Mouse (Mus musculus) stomach, embryonic 15.5 days (tissue): ENCODE data around the gene Commd1. TPM values are rescaled to one million over a fixed set of nuclear protein-coding genes. Genes with fewer than 3 reads are reported as not detected.

Experiments
- ATAC-seq: fragments of 200-750 bp; cut with Nextera tagmentation; 2 replicates; pipeline ENCODE4 v1.8.0; 2017; ENCODE audit warnings: low read depth, moderate number of reproducible peaks, moderate TSS enrichment; ENCODE audit not compliant: insufficient read depth, low FRiP score
- H3K27ac ChIP-seq: fragments of 300-500 bp; sonication (generic); 2 replicates; pipeline ENCODE4 v1.5.1; 2015; ENCODE audit warnings: mild to moderate bottlenecking, inconsistent platforms
- H3K27me3 ChIP-seq: fragments of 300-500 bp; sonication (generic); replicated peaks from 2 replicates; pipeline ENCODE4 v1.6.1; 2015; ENCODE audit warnings: inconsistent platforms
- H3K36me3 ChIP-seq: fragments of 300-500 bp; sonication (generic); 2 replicates; pipeline ENCODE4 v1.6.1; 2015; ENCODE audit warnings: inconsistent platforms
- H3K4me1 ChIP-seq: fragments of 300-500 bp; sonication (generic); 2 replicates; pipeline ENCODE4 v1.6.1; 2015; ENCODE audit warnings: inconsistent platforms
- H3K4me2 ChIP-seq: fragments of 300-500 bp; sonication (generic); 2 replicates; pipeline ENCODE4 v1.6.1; 2015; ENCODE audit warnings: mild to moderate bottlenecking, inconsistent platforms
- H3K4me3 ChIP-seq: fragments of 300-500 bp; sonication (generic); replicated peaks from 2 replicates; pipeline ENCODE4 v1.5.1; 2015; ENCODE audit warnings: inconsistent platforms
- H3K9ac ChIP-seq: fragments of 300-500 bp; sonication (generic); 2 replicates; pipeline ENCODE4 v1.6.1; 2015; ENCODE audit warnings: inconsistent platforms
- H3K9me3 ChIP-seq: fragments of 300-500 bp; sonication (generic); 2 replicates; pipeline ENCODE4 v1.6.1; 2016; ENCODE audit warnings: inconsistent platforms
- WGBS: fragments of 180-500 bp; shearing (Covaris S2); methylation state at CpG from one replicate; pipeline ENCODE4 v1.1.7; 2015; 5-methylcytosine and 5-hydroxymethylcytosine counted together
- polyA plus RNA-seq: library from polyadenylated mRNA; unstranded; fragments of >200 nt; fragmentation: Nextera tagmentation; extraction: Ambion mirVana; gene quantifications from 2 replicates; pipeline ENCODE4 v1.2.1, GENCODE M21; 2015

Gene Commd1
- polyA plus RNA-seq, 1 experiment from 2014 or later: 368 TPM

DNA sequence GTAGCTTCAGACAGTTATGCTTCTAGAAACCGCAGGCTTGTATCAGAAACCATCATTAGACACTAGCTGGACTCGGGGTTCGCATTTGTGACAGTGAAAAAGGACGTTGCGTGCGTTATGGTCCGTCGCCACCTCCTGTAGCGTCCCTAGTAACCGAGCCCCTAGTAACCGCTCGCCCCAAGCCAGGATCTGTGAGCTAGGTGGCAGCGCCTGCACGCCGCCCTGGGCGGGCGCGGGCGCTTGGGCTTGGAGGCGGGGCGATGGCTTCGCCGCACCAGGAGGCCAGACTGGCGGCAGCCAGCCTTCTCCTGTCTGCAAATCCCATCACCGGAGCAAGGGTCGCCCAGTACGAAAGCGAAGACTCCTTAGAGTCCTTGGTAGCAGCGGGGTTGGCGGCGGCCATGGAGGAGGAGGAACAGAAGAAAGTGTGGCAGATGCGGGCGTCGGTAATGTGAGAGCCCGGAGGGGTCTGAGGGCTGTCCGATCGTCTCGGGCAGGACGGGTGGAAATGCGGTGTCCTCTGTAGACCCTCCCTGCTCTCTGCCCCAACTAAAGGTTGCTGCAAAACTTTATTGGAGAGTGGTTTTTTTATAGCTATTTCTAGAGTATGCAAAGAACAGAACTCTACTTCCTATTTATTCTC is 26.1 kb upstream of the Commd1 start:
- WGBS: under 1% methylated on average over 40 of the region's 40 CpGs
- Histone ChIP-seq H3K36me3 (peaks cover 10% of the 10 kb centered on the region), H3K4me1 (peaks cover 5% of the 10 kb centered on the region), H3K4me2 (peak overlapping the region; percentile 82), H3K9ac (peak overlapping the region; percentile 62), H3K27ac (peak overlapping the region; percentile 85), H3K27me3 (no peaks in the 10 kb centered on the region), H3K4me3 (peak overlapping the region; percentile 61), H3K9me3 (no peaks in the 10 kb centered on the region)
- peak; percentile 90 for ATAC-seq

DNA sequence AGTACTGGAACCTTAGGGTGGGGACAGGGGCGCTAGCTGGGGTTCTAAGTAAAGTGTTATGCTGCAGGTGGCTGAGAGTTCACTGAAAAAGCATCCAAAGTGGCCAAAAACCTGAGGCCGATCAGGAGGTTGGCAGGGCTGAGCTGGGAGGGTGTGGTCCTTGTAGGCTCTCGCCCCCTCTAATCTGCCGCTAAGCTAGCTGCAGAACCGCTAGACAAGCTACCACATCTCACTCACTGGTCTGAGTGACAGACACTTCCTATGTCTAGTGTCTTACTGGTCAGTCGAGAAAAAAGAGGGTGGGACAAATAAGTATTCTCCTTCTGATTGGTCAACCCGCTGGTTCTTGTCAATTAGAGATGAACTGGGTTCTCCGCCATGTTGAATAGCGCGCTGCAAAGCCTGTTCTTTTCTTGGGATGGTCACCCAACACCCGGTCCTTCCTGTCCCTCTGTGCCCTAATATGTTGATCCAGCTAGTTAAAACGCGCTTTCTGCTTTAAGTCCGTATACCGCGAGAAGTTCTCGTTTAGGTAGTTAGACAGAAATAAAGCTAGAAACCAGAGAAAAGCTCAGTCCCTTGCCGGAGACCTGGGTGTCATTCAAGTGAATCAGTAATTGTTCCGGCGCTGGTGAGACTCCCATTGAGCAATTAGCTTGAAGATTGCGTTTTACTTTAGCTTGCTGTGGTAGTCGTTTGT is 25.4 kb upstream of the Commd1 start, which contains the start of gene Fam161a:
Gene Fam161a (plus strand): TSS at position 51 of the 700 bp plus-strand sequence.
- WGBS: under 1% methylated on average over 22 of the region's 22 CpGs
- Histone ChIP-seq H3K9ac (peak within 1 kb of the TSS; percentile 62), H3K36me3 (peaks cover 12% of the 10 kb centered on the region), H3K4me1 (peaks cover 5% of the 10 kb centered on the region), H3K4me2 (peak within 1 kb of the TSS; percentile 82), H3K27me3 (no peaks in the 10 kb centered on the region), H3K4me3 (peak within 1 kb of the TSS; percentile 61), H3K9me3 (no peaks in the 10 kb centered on the region), H3K27ac (peak within 1 kb of the TSS; percentile 85)
- peak; percentile 95 for ATAC-seq

DNA sequence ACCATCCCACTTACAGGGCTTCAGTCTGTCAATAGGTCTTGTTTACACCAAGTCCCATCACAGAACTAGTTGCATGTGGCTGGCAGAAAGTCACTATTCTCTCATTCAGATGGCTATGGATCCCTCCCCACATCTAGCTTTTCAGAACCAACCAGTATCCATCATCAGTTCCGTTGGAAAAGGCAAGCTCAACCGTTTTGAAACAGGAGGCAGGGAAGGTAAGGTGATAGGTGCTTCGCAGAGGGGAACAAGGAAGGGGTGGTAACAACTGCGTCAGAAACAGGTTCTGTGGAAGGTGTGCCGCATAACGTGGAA is 24.9 kb upstream of the Commd1 start:
- H3K9me3 ChIP-seq: no peaks in the 10 kb centered on the region
- peaks cover 17% of the 10 kb centered on the region for H3K36me3 ChIP-seq
- WGBS: 4% methylated on average over 6 of the region's 6 CpGs
- H3K4me2 ChIP-seq: peak overlapping the region; percentile 82
- peaks cover 5% of the 10 kb centered on the region for H3K4me1 ChIP-seq
- no peaks in the 10 kb centered on the region for H3K27me3 ChIP-seq
- peak; percentile 51 for ATAC-seq
- peak overlapping the region; percentile 85; the same call in 1 of the 2 replicates for H3K27ac ChIP-seq
- peak overlapping the region; percentile 61 for H3K4me3 ChIP-seq
- H3K9ac ChIP-seq: no peak overlapping the region

DNA sequence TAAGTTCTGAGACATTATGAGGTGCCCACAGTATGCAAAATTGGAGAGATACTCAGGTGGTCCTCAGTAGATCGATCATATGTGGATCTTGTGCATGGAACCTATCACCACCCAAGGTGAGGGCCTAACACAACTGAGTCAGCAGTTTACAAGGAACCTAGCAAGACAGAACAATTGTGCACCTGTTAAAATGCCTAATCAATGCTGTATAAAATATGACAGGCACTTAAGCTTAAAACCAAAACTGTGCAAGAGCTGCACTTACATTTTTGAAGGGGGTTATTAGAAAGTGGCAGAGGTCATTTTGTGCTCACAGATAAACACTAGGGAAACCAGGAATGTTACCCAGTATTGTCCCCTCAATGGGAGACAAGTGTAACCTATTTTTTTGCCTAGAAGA is 23.1 kb upstream of the Commd1 start:
- no peak overlapping the region for H3K4me2 ChIP-seq
- no peak overlapping the region for H3K4me3 ChIP-seq
- H3K4me1 ChIP-seq: peaks cover 5% of the 10 kb centered on the region
- 88% methylated on average over 1 of the region's 1 CpGs for WGBS
- no peaks in the 10 kb centered on the region for H3K9me3 ChIP-seq
- H3K9ac ChIP-seq: no peak overlapping the region
- no peaks in the 10 kb centered on the region for H3K27me3 ChIP-seq
- H3K27ac ChIP-seq: no peak overlapping the region
- ATAC-seq: no peak
- H3K36me3 ChIP-seq: peaks cover 27% of the 10 kb centered on the region

DNA sequence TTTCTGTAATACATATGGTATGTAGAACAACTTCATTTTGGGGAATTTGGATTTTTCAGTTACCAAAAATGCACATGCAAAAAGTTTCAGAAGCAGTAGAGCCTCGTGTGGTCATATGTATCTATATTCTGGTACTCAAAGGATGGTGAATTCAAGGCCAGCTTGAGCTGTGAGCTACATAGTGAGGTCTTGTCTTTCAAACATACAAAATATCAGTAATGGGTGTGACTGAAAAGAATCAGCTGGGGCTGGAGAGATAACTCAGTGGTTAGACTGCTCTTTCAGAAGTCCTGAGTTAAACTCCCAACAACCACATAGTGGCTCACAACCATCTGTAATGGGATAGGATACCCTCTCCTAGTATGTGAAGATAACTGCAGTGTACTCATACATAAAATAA is 16.1 kb upstream of the Commd1 start:
- Histone ChIP-seq H3K27ac (no peak overlapping the region), H3K36me3 (peaks cover 57% of the 10 kb centered on the region), H3K9me3 (no peaks in the 10 kb centered on the region), H3K27me3 (no peaks in the 10 kb centered on the region), H3K4me1 (no peaks in the 10 kb centered on the region), H3K4me3 (no peak overlapping the region), H3K9ac (no peak overlapping the region), H3K4me2 (no peak overlapping the region)
- 60% methylated on average over 1 of the region's 1 CpGs for WGBS
- peak; percentile 50; the same call in 1 of the 2 replicates for ATAC-seq

DNA sequence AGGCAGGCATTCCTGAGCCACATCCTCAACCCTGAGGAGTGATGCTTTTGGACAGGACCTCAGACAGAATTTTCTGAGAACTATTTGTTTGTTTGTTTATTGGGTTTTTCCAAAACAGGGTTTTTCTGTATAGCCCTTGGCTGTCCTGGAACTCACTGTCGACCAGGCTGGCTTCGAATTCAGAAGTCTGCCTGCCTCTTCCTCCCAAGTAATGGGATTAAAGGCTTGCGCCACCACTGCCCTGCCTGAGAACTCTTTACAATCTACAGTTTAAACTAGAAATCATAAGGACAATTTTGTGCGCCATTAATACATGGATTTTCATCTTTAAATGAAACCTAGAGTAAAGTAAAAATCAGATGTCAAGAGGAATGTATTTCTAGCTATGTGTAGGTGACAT is 13.3 kb upstream of the Commd1 start:
- Histone ChIP-seq H3K4me2 (no peak overlapping the region), H3K9me3 (no peaks in the 10 kb centered on the region), H3K4me1 (peaks cover 8% of the 10 kb centered on the region), H3K36me3 (peaks cover 45% of the 10 kb centered on the region), H3K9ac (no peak overlapping the region), H3K27ac (no peak overlapping the region), H3K27me3 (no peaks in the 10 kb centered on the region), H3K4me3 (no peak overlapping the region)
- WGBS: 95% methylated on average over 4 of the region's 4 CpGs
- ATAC-seq: no peak

DNA sequence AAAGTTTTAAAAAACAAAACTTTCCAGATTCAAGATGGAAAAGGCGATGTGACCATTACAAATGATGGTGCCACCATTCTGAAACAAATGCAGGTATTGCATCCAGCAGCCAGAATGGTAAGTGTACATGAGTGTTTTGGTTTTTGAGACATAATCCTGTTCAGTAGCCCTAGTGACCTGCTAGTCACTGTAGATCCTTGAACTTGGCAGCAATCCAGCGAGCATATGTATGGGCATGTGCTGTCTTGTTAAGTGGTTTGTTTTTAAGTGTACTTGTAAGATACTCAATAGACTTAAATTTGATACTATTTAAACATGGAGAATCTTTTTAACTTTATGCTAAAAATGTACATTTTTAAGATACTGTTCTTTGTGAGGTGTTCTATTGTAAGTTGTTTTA is 12.1 kb upstream of the Commd1 start:
- ATAC-seq: no peak
- H3K27me3 ChIP-seq: no peaks in the 10 kb centered on the region
- H3K9me3 ChIP-seq: no peaks in the 10 kb centered on the region
- no peak overlapping the region for H3K27ac ChIP-seq
- H3K4me3 ChIP-seq: no peak overlapping the region
- no peak overlapping the region for H3K4me2 ChIP-seq
- H3K9ac ChIP-seq: no peak overlapping the region
- peaks cover 34% of the 10 kb centered on the region for H3K36me3 ChIP-seq
- H3K4me1 ChIP-seq: peaks cover 8% of the 10 kb centered on the region
- WGBS: 77% methylated on average over 2 of the region's 2 CpGs

DNA sequence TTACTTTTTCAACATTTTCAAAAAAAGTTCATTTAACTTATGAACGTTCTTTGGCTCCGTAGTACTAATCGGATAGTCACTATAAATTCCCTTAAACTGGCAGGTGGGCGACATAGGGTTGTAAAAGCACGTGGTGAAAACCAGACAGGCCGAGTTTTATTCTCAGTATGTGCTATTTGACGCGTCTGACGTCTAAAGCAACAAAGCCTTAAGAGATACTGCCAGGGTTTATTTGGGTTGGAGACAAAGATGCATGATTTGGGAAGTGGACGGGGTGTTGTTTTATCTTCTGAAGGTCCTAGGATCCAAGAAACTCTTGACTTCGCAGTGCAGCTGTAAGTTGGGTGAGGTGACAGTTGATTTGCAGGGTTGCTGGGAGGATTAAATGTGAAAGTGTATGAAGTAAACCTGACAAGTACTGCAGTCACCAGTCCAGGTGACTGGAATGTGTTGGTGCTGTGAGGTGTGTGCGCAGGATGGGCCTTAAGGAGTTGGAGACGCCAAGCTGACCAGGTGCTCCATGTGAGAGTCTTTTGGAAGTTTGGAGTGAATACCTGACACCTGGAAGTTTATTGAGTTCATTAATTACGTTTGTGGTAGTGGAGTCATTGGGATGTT is 9.1 kb upstream of the Commd1 start:
- peaks cover 8% of the 10 kb centered on the region for H3K4me1 ChIP-seq
- no peak for ATAC-seq
- peaks cover 19% of the 10 kb centered on the region for H3K36me3 ChIP-seq
- no peaks in the 10 kb centered on the region for H3K27me3 ChIP-seq
- no peak overlapping the region for H3K27ac ChIP-seq
- 6% methylated on average over 14 of the region's 14 CpGs for WGBS
- peak overlapping the region; percentile 86 for H3K4me2 ChIP-seq
- no peaks in the 10 kb centered on the region for H3K9me3 ChIP-seq
- H3K4me3 ChIP-seq: peak overlapping the region; percentile 88
- peak overlapping the region; percentile 85 for H3K9ac ChIP-seq

DNA sequence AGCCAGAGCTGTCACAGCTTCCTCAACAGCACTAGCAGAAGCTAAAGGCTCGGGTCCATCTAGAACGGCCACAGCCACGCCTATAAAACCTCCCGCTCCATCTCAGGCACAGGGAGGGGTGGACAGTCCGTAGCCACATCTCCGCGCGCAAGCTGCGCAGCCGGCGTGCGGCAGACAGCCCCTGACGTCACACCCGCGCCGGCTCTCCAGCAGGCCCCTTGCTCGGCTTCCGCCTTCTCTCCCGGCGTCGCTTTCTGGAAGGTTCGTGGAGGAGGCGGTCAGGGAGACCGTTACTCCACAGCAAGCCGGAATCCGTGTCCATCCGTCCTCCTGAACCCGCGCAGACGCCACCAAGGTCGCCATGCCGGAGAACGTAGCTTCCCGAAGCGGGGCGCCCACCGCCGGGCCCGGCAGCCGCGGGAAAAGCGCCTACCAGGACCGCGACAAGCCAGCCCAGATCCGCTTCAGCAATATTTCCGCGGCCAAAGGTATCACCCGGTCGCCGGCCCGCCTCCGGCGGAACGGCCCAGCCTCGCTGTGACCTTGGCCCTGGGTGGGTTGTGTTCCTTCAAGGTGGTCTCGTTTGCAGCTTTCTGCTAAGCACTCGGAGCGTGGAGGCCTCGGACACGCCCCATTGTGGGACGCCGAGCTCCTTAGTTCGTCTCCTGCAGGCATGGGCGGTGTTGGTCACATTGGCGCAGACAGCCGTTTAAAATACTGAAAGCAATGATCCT is 8.4 kb upstream of the Commd1 start, which contains the start of gene Cct4:
Gene Cct4 (plus strand): TSS at position 127 of the 734 bp plus-strand sequence.
- H3K9me3 ChIP-seq: no peaks in the 10 kb centered on the region
- ATAC-seq: peak; percentile 97
- WGBS: under 1% methylated on average over 66 of the region's 66 CpGs

DNA sequence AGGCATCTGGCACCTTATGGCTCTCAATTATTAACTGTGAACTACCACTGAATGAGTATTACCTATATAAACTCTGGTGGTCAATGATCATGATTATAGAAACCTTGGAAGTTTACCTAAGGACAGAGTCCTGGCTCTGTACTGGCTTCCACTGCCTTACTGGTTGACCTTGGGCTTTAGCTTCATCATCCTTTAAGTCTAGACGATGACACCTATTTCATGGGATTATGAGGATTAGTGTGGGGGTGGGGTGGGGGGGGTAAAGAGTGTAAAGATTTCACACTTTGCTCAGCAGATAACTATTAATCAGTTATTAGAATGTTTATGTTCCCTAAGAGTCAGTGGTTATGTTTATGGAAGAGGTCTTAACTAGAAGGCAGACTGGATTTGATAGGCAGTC is 7.6 kb upstream of the Commd1 start:
- no peaks in the 10 kb centered on the region for H3K27me3 ChIP-seq
- H3K9me3 ChIP-seq: no peaks in the 10 kb centered on the region
- peaks cover 8% of the 10 kb centered on the region for H3K4me1 ChIP-seq
- ATAC-seq: no peak
- peaks cover 10% of the 10 kb centered on the region for H3K36me3 ChIP-seq
- peak overlapping the region; percentile 86 for H3K4me2 ChIP-seq
- peak overlapping the region; percentile 88 for H3K4me3 ChIP-seq
- 34% methylated on average over 1 of the region's 1 CpGs for WGBS
- H3K9ac ChIP-seq: no peak overlapping the region
- H3K27ac ChIP-seq: peak overlapping the region; percentile 89

More for the DNA sequence above, 8.4 kb upstream of the Commd1 start, which contains the start of gene Cct4:
- peaks cover 14% of the 10 kb centered on the region for H3K36me3 ChIP-seq
- H3K4me3 ChIP-seq: peak within 1 kb of the TSS; percentile 88
- H3K4me1 ChIP-seq: peaks cover 8% of the 10 kb centered on the region
- H3K27me3 ChIP-seq: no peaks in the 10 kb centered on the region
- H3K4me2 ChIP-seq: peak within 1 kb of the TSS; percentile 86
- peak within 1 kb of the TSS; percentile 85 for H3K9ac ChIP-seq
- H3K27ac ChIP-seq: peak within 1 kb of the TSS; percentile 89

DNA sequence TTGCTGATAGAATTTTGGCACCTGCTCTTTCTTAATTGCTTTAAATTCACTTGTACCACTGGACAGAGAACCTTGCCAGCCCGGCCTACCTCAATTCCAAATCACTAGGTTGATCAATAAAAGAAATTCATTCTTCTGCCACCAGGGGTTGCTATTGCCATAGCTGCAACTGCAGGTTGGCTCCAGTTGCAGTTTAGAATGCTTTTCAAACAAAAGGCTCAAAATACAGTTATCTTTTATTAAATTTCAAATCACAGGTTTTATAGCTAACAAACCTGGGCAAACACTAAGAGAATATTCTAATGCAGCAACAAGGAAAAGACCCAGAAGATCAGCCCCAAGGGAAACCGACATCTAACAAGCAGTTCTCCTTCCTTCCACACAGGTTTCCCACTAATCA is 5.2 kb upstream of the Commd1 start:
- 35% methylated on average over 2 of the region's 2 CpGs for WGBS
- Histone ChIP-seq H3K27me3 (no peaks in the 10 kb centered on the region), H3K4me1 (peaks cover 8% of the 10 kb centered on the region), H3K27ac (no peak overlapping the region), H3K9me3 (no peaks in the 10 kb centered on the region), H3K4me2 (no peak overlapping the region), H3K4me3 (no peak overlapping the region), H3K9ac (no peak overlapping the region), H3K36me3 (0 out of 2 replicates have a peak, but pooled peaks cover 3% of the 10 kb centered on the region)
- no peak for ATAC-seq
